ENCODE assay signal across 24 mouse cellular contexts in the genomic region with DNA sequence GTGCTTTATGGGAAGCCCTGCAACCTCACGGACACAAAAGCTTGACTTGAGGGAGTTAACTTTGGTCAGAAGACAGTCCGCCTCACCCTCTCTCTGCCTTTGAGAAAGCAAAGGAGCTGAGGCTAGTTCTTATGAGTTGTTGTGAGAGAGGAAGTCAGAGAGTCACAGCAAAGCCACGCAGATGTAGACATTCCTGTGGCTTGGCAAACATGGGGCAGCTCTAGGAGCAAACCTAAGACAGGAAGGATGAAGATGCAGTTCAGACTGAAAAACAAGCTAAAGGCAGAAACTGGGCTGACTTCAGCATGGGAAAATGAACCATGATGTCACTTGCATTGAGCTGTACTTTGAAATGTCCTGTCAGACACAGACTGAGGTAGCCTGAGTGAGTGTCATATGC. TPM values are rescaled to one million over a fixed set of nuclear protein-coding genes. Genes with fewer than 3 reads are reported as not detected.
A peak's percentile ranks its signal among the peaks of the same experiment; 100 is the strongest.
DNase-seq lines count a peak whose midpoint lies in the region; ATAC-seq and TF ChIP-seq lines count a peak whose summit lies in the region.
"Had no signal": no experiment of that assay in that cellular context is flagged by ENCODE, and none has a peak within 500 bp of the region (broad histone marks: within the 10 kb centered on the region; RNA-seq: fewer than 3 reads in every experiment).

No protein-coding gene starts in this region.

- no peak for TF ChIP-seq CTCF in kidney, postnatal 0 days (IDR thresholded peaks at IDR 0.05; ENCODE audit: low read depth)

- no peaks in the 10 kb centered on the region for H3K27me3 ChIP-seq in kidney, postnatal 0 days (ENCODE audit: insufficient read depth, low read length)
- no peaks in the 10 kb centered on the region for H3K27me3 ChIP-seq in neural tube, embryonic 15.5 days (replicated peaks)
- H3K27me3 ChIP-seq in liver, embryonic 12.5 days (replicated peaks): peaks cover 19% of the 10 kb centered on the region

- no peak overlapping the region for H3K9ac ChIP-seq in kidney, postnatal 0 days (ENCODE audit: low read depth, low read length)
- 0 out of 2 replicates have a peak overlapping the region, but pooled peaks have one; percentile 14 for H3K9ac ChIP-seq in neural tube, embryonic 15.5 days (replicated peaks)
- no peak overlapping the region for H3K9ac ChIP-seq in liver, embryonic 12.5 days
- H3K9ac ChIP-seq: forebrain, postnatal 0 days; liver, postnatal 0 days had no signal

- 47% methylated on average over 3 of the region's 3 CpGs for WGBS in kidney, postnatal 0 days
- WGBS in neural tube, embryonic 15.5 days: 52% methylated on average over 3 of the region's 3 CpGs
- 35% methylated on average over 3 of the region's 3 CpGs for WGBS in liver, embryonic 12.5 days (ENCODE audit: insufficient replicate concordance)

- no peak overlapping the region for H3K4me3 ChIP-seq in kidney, postnatal 0 days (replicated peaks; ENCODE audit: low read depth, low read length)
- no peak overlapping the region for H3K4me3 ChIP-seq in neural tube, embryonic 15.5 days (replicated peaks)
- H3K4me3 ChIP-seq in liver, embryonic 12.5 days: no peak overlapping the region
- H3K4me3 ChIP-seq: heart, embryonic 10.5 days; left cerebral cortex, adult 2 months; megakaryocyte, embryonic 14.5 days had no signal

- peak; percentile 50 for DNase-seq in kidney, postnatal 0 days (ENCODE audit: low spot score)
- DNase-seq in kidney, postnatal 14 days: no peak
- DNase-seq in Muller cell, postnatal 12 days (ENCODE audit: inconsistent ontology term): peak; percentile 43
- peak; percentile 97 for DNase-seq in fibroblast of lung, adult 2 months (ENCODE audit: low read depth)
- no peak for DNase-seq in cerebellum, postnatal 36 days
- DNase-seq: cerebellum, adult 2 months; forebrain, postnatal 0 days; heart, postnatal 10 days; kidney, adult 8-10 months; kidney, postnatal 36 days; layer of hippocampus, adult 9-11 months; left cerebral cortex, postnatal 4 days; liver; liver, postnatal 0 days; right cerebral cortex, postnatal 14 days; thymus, adult 18-20 months had no signal

- no peak overlapping the region for H3K27ac ChIP-seq in kidney, postnatal 0 days
- H3K27ac ChIP-seq in neural tube, embryonic 15.5 days (replicated peaks): peak overlapping the region; percentile 92
- no peak overlapping the region for H3K27ac ChIP-seq in liver, embryonic 12.5 days
- H3K27ac ChIP-seq: heart, embryonic 10.5 days; left cerebral cortex, adult 2 months had no signal

- no peak overlapping the region for H3K4me2 ChIP-seq in kidney, postnatal 0 days (ENCODE audit: low read length)
- H3K4me2 ChIP-seq in neural tube, embryonic 15.5 days: peak overlapping the region; percentile 43
- no peak overlapping the region for H3K4me2 ChIP-seq in liver, embryonic 12.5 days

- ATAC-seq in kidney, postnatal 0 days (replicated peaks; ENCODE audit: low FRiP score, low read depth): no peak
- ATAC-seq in neural tube, embryonic 15.5 days (ENCODE audit: low FRiP score): no peak
- no peak for ATAC-seq in liver, embryonic 12.5 days
- ATAC-seq: CD4-positive, CD25-positive, alpha-beta regulatory T cell, adult 4 months; forebrain, postnatal 0 days; inflammation-experienced regulatory T-cells, adult 6 months; liver, postnatal 0 days; midbrain, embryonic 16.5 days had no signal

- H3K36me3 ChIP-seq in kidney, postnatal 0 days (ENCODE audit: insufficient read depth, low read length): no peaks in the 10 kb centered on the region
- H3K36me3 ChIP-seq in neural tube, embryonic 15.5 days: no peaks in the 10 kb centered on the region
- H3K36me3 ChIP-seq in liver, embryonic 12.5 days: no peaks in the 10 kb centered on the region
- H3K36me3 ChIP-seq: heart, embryonic 10.5 days had no signal

- H3K4me1 ChIP-seq in kidney, postnatal 0 days (replicated peaks; ENCODE audit: insufficient read depth, low read length): no peaks in the 10 kb centered on the region; the same call in 1 of the 2 replicates
- peaks cover 44% of the 10 kb centered on the region for H3K4me1 ChIP-seq in neural tube, embryonic 15.5 days
- H3K4me1 ChIP-seq in liver, embryonic 12.5 days: no peaks in the 10 kb centered on the region
- H3K4me1 ChIP-seq: heart, embryonic 10.5 days had no signal

- H3K9me3 ChIP-seq in kidney, postnatal 0 days (replicated peaks; ENCODE audit: low read length): no peaks in the 10 kb centered on the region
- H3K9me3 ChIP-seq in neural tube, embryonic 15.5 days (replicated peaks): no peaks in the 10 kb centered on the region
- no peaks in the 10 kb centered on the region for H3K9me3 ChIP-seq in liver, embryonic 12.5 days (replicated peaks)
- H3K9me3 ChIP-seq: heart, embryonic 10.5 days; megakaryocyte, embryonic 14.5 days had no signal

RNA-seq across cellular contexts. Expression of gene Snx11, which starts 29.8 kb away (rescaled TPM):
- polyA plus RNA-seq in kidney, postnatal 0 days (2015; fragmentation: Nextera tagmentation; extraction: Ambion mirVana): 17.6 and 19.8 TPM in 2 replicates
- polyA plus RNA-seq in neural tube, embryonic 15.5 days (2015; fragmentation: Nextera tagmentation; extraction: Ambion mirVana): 70.4 and 81.7 TPM in 2 replicates
- polyA plus RNA-seq in liver, embryonic 12.5 days (2016; fragmentation: Nextera tagmentation; extraction: Ambion mirVana): 14.3 and 14.4 TPM in 2 replicates

RNA-seq across cellular contexts. Expression of gene Cbx1, which starts 41.4 kb away (rescaled TPM):
- polyA plus RNA-seq in kidney, postnatal 0 days (2015; fragmentation: Nextera tagmentation; extraction: Ambion mirVana): 101 and 106 TPM in 2 replicates
- polyA plus RNA-seq in neural tube, embryonic 15.5 days (2015; fragmentation: Nextera tagmentation; extraction: Ambion mirVana): 60.9 and 69.5 TPM in 2 replicates
- polyA plus RNA-seq in liver, embryonic 12.5 days (2016; fragmentation: Nextera tagmentation; extraction: Ambion mirVana): 51.6 and 52.4 TPM in 2 replicates

Comparison
In these comparisons a context has a peak if more than half of its experiments do, and no peak if none do; other contexts are left out.
1. DNase-seq: peak in kidney, postnatal 0 days (single experiment), Muller cell, postnatal 12 days (single experiment) and fibroblast of lung, adult 2 months (single experiment); none in kidney, postnatal 14 days (single experiment) and cerebellum, postnatal 36 days (0 of 2).